Mouse (Mus musculus): ENCODE measurements around the gene Ckmt2. TPM values are rescaled to one million over a fixed set of nuclear protein-coding genes. Genes with fewer than 3 reads are reported as not detected.
A peak's percentile ranks its signal among the peaks of the same experiment; 100 is the strongest.

The Ckmt2 gene
- polyA plus RNA-seq (2012; rRNA removed): not detected in 2 replicates

DNA sequence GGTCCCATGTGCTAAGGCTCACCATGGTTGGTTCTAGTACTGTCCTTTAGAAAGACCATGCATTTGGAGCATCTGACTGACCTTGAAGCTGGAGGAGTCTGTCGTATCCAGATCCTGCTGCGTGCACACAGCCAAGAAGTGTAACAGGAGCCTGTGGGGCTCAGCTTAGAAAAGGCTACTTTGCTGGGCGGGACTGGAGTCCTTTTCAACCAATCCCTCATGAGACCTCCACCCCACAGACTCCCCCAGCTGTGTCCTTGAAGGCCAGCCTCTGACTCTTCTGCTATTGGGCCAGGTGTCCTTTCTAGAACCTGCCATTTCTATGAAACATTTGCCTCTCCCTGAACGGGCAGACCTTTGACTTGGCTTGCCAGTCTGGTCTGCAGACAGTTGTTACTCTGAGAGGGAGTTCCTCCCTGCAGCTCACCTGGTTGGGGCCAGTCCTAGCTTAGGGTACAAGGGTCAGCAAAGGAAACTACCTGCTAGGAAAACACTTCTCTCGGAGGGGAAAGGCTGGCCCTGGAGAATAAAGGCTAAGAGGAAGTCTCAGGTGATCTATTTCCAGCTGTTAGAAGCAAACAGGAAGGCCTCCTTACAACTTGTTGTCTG, at the start of gene Ckmt2:
TSS of gene Ckmt2 (minus strand) at position 145 of the 609 bp plus-strand sequence.
- H3K27ac ChIP-seq (ENCODE audit: insufficient read depth, low read depth, low read length): peak within 1 kb of the TSS; percentile 80
- peaks cover 9% of the 10 kb centered on the region; the same call in 1 of the 2 replicates for H3K4me1 ChIP-seq (ENCODE audit: control insufficient read depth, insufficient read depth, insufficient read length, low read length)
- TF ChIP-seq CTCF (IDR thresholded peaks at IDR 0.05; ENCODE audit: extremely low read depth, insufficient read length, insufficient replicate concordance, low read depth, low read length) (no peak), POLR2A (IDR thresholded peaks at IDR 0.05; ENCODE audit: low read depth, low read length) (no peak)
- no peak within 1 kb of the TSS for H3K4me3 ChIP-seq (ENCODE audit: low read depth, low read length)
- no peaks in the 10 kb centered on the region for H3K27me3 ChIP-seq (ENCODE audit: control insufficient read depth, insufficient read depth, low read length)
- WGBS: 29% methylated on average over 5 of the region's 5 CpGs
- no peaks in the 10 kb centered on the region for H3K36me3 ChIP-seq (ENCODE audit: control insufficient read depth, insufficient read depth, low read length)

GRCm38 (mm10) chr13:91921010-91921409, 44.3 kb upstream of the Ckmt2 start:
- H3K36me3 ChIP-seq (ENCODE audit: control insufficient read depth, insufficient read depth, low read length): peaks cover 16% of the 10 kb centered on the region
- no peak overlapping the region for H3K27ac ChIP-seq (ENCODE audit: insufficient read depth, low read depth, low read length)
- H3K4me1 ChIP-seq (ENCODE audit: control insufficient read depth, insufficient read depth, insufficient read length, low read length): no peaks in the 10 kb centered on the region
- H3K4me3 ChIP-seq (ENCODE audit: low read depth, low read length): no peak overlapping the region
- no peaks in the 10 kb centered on the region for H3K27me3 ChIP-seq (ENCODE audit: control insufficient read depth, insufficient read depth, low read length)
- 76% methylated on average over 3 of the region's 3 CpGs for WGBS
- TF ChIP-seq POLR2A (IDR thresholded peaks at IDR 0.05; ENCODE audit: low read depth, low read length): no peak
- no peak for TF ChIP-seq CTCF (IDR thresholded peaks at IDR 0.05; ENCODE audit: extremely low read depth, insufficient read length, insufficient replicate concordance, low read depth, low read length)

DNA sequence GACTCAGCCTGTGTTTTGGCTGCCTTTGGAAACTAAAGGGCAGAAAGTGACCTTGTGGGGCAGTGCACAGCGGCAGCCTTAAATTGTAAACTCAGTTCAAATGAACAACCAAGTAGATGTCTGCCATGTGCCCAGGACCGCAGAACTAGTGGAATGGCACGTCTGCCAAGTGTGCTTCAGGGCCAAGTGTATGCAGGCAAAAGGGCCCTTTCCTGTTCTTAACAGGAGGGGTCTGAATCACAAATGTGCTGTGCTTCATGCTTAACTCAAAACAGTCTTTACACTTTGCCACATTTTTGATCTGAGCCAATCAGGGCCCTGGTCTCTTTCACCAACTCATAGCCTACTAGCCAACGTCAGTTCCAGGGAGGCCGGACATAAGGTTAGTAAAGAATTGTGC, 42.1 kb upstream of the Ckmt2 start:
- TF ChIP-seq POLR2A (IDR thresholded peaks at IDR 0.05; ENCODE audit: low read depth, low read length) (no peak), CTCF (IDR thresholded peaks at IDR 0.05; ENCODE audit: extremely low read depth, insufficient read length, insufficient replicate concordance, low read depth, low read length) (no peak)
- peaks cover 19% of the 10 kb centered on the region for H3K36me3 ChIP-seq (ENCODE audit: control insufficient read depth, insufficient read depth, low read length)
- 95% methylated on average over 5 of the region's 5 CpGs for WGBS
- H3K4me3 ChIP-seq (ENCODE audit: low read depth, low read length): no peak overlapping the region
- no peak overlapping the region for H3K27ac ChIP-seq (ENCODE audit: insufficient read depth, low read depth, low read length)
- no peaks in the 10 kb centered on the region for H3K27me3 ChIP-seq (ENCODE audit: control insufficient read depth, insufficient read depth, low read length)
- H3K4me1 ChIP-seq (ENCODE audit: control insufficient read depth, insufficient read depth, insufficient read length, low read length): no peaks in the 10 kb centered on the region

DNA sequence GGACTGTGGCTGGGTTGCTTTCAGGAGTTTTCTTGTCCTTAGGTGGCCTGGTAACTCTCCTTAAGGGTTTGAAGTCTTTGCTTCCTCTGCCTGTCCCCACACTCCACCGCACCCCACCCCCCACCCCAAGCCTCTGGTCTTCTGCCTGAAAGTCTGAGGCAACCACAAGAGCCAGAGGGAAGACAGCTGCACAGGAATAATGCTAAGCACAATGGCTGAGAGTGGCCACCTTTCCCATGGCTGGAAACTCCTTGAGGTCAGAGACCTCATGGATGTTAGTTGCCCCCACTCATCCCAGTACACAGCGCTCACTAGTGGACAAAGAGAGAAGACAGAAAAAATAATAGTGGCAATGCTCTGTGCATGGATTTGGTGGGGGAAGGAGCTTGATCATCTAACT, 41.1 kb upstream of the Ckmt2 start:
- TF ChIP-seq POLR2A (IDR thresholded peaks at IDR 0.05; ENCODE audit: low read depth, low read length) (no peak), CTCF (IDR thresholded peaks at IDR 0.05; ENCODE audit: extremely low read depth, insufficient read length, insufficient replicate concordance, low read depth, low read length) (no peak)
- Histone ChIP-seq H3K4me3 (ENCODE audit: low read depth, low read length) (no peak overlapping the region), H3K36me3 (ENCODE audit: control insufficient read depth, insufficient read depth, low read length) (peaks cover 19% of the 10 kb centered on the region), H3K27ac (ENCODE audit: insufficient read depth, low read depth, low read length) (no peak overlapping the region), H3K27me3 (ENCODE audit: control insufficient read depth, insufficient read depth, low read length) (no peaks in the 10 kb centered on the region), H3K4me1 (ENCODE audit: control insufficient read depth, insufficient read depth, insufficient read length, low read length) (no peaks in the 10 kb centered on the region)
- WGBS: 91% methylated on average over 2 of the region's 2 CpGs

DNA sequence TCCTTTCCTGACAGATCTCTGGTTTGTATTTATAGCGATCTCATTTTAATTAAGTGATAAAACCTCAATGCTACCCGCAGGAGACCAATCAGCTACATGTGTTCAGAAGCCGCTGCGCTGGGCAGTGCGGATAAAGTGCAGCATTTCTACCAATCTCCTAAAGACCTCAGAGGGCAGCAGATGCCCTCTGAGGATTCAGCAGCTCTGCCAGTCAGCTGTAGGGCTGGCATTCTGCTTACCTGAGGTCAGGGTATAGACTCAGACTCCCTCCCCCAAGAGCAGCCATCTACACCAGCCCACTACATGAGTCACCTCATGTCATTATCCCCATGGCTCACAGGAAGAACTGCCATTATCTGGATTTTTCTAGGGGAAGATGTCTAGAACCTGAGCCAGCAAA, 39.6 kb upstream of the Ckmt2 start:
- TF ChIP-seq CTCF (IDR thresholded peaks at IDR 0.05; ENCODE audit: extremely low read depth, insufficient read length, insufficient replicate concordance, low read depth, low read length) (no peak), POLR2A (IDR thresholded peaks at IDR 0.05; ENCODE audit: low read depth, low read length) (no peak)
- no peak overlapping the region for H3K27ac ChIP-seq (ENCODE audit: insufficient read depth, low read depth, low read length)
- peaks cover 23% of the 10 kb centered on the region for H3K36me3 ChIP-seq (ENCODE audit: control insufficient read depth, insufficient read depth, low read length)
- H3K4me1 ChIP-seq (ENCODE audit: control insufficient read depth, insufficient read depth, insufficient read length, low read length): no peaks in the 10 kb centered on the region
- H3K27me3 ChIP-seq (ENCODE audit: control insufficient read depth, insufficient read depth, low read length): no peaks in the 10 kb centered on the region
- no peak overlapping the region for H3K4me3 ChIP-seq (ENCODE audit: low read depth, low read length)
- WGBS: 92% methylated on average over 5 of the region's 5 CpGs

- TF ChIP-seq CTCF (IDR thresholded peaks at IDR 0.05; ENCODE audit: extremely low read depth, insufficient read length, insufficient replicate concordance, low read depth, low read length) (no peak), POLR2A (IDR thresholded peaks at IDR 0.05; ENCODE audit: low read depth, low read length) (no peak)
- Histone ChIP-seq H3K27me3 (ENCODE audit: control insufficient read depth, insufficient read depth, low read length) (no peaks in the 10 kb centered on the region), H3K4me3 (ENCODE audit: low read depth, low read length) (no peak overlapping the region), H3K36me3 (ENCODE audit: control insufficient read depth, insufficient read depth, low read length) (peaks cover 23% of the 10 kb centered on the region), H3K4me1 (ENCODE audit: control insufficient read depth, insufficient read depth, insufficient read length, low read length) (no peaks in the 10 kb centered on the region), H3K27ac (ENCODE audit: insufficient read depth, low read depth, low read length) (no peak overlapping the region)
- WGBS: 82% methylated on average over 6 of the region's 6 CpGs
Observed at GRCm38 (mm10) chr13:91915582-91916239, 39.0 kb upstream of the Ckmt2 start.

DNA sequence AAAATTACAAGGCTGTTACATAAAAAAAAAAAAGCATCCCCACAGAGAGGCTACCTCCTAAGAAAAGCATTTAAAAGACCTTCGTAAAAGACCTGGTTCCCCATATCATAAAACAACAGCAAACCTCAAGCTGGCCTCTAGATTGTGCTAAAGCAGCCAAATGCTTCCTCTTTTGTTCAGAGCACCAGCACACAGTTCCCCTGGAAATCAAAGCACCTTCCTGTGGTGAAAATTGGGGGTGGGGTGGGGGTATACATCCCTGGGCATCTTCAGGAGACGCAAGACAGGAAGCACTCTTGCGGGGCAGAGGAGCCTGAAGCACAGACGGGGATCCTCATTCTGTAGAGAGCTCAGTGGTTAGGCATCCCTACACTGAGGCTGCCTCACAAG, 38.5 kb upstream of the Ckmt2 start:
- TF ChIP-seq POLR2A (IDR thresholded peaks at IDR 0.05; ENCODE audit: low read depth, low read length) (no peak), CTCF (IDR thresholded peaks at IDR 0.05; ENCODE audit: extremely low read depth, insufficient read length, insufficient replicate concordance, low read depth, low read length) (no peak)
- no peak overlapping the region for H3K27ac ChIP-seq (ENCODE audit: insufficient read depth, low read depth, low read length)
- peaks cover 24% of the 10 kb centered on the region for H3K36me3 ChIP-seq (ENCODE audit: control insufficient read depth, insufficient read depth, low read length)
- no peaks in the 10 kb centered on the region for H3K27me3 ChIP-seq (ENCODE audit: control insufficient read depth, insufficient read depth, low read length)
- WGBS: 75% methylated on average over 4 of the region's 4 CpGs
- no peak overlapping the region for H3K4me3 ChIP-seq (ENCODE audit: low read depth, low read length)
- H3K4me1 ChIP-seq (ENCODE audit: control insufficient read depth, insufficient read depth, insufficient read length, low read length): no peaks in the 10 kb centered on the region

Measured in small intestine, adult 2 months (tissue).